Mouse (Mus musculus): ENCODE measurements around the gene Vmn2r96.
A peak's percentile ranks its signal among the peaks of the same experiment; 100 is the strongest.
"Not testable (repeated sequence)": the region's sequence is repeated elsewhere in the genome, so short reads cannot be mapped to it uniquely, and the experiment has no call there.

Gene Vmn2r96

DNA sequence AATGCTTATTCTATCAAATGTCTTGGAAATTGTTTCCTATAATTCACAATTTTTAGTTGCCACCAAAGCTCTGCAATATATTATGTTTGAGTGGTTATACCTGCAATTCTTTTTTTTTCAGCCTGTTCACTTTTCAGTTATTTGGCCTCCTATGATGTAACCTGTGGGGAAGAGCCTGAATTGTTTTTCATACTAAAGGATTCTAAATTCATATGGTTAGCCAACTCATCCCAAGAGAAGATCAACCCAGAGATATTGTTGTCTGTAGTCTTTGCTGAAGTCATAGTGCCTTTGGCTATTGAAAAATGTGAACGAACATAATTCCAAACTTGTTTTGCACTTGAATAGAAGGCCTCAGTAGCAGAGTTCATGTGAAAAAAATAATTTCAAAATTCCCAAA, at the start of gene Vmn2r96:
Gene Vmn2r96 (plus strand): TSS at position 301 of the 400 bp plus-strand sequence.
- not testable (repeated sequence) for DNase-seq (ENCODE audit: low read depth, low spot score)

GRCm38 (mm10) chr17:18523371-18523770, 49.6 kb upstream of the Vmn2r96 start:
- DNase-seq (ENCODE audit: low read depth, low spot score) = no peak

DNA sequence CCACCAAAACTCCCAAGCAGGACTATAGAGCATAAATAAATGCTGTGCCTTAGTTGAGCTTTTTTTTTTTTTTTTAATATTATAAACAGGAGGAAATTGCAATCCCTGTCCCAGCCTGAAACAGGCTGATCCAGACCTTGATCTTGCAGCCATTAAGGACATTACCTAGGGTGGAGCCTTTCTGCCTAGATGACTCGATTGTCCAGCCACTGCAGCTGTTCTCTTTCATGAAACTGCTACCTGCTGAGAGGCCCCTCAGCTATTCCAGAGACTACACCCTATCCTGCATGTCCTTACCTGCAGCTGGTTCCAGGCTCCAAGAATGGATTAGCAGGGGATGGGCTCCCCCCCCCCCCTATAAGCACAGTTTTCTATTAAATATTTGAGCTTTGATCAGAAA, 49.0 kb upstream of the Vmn2r96 start:
- DNase-seq (ENCODE audit: low read depth, low spot score) = no peak

DNA sequence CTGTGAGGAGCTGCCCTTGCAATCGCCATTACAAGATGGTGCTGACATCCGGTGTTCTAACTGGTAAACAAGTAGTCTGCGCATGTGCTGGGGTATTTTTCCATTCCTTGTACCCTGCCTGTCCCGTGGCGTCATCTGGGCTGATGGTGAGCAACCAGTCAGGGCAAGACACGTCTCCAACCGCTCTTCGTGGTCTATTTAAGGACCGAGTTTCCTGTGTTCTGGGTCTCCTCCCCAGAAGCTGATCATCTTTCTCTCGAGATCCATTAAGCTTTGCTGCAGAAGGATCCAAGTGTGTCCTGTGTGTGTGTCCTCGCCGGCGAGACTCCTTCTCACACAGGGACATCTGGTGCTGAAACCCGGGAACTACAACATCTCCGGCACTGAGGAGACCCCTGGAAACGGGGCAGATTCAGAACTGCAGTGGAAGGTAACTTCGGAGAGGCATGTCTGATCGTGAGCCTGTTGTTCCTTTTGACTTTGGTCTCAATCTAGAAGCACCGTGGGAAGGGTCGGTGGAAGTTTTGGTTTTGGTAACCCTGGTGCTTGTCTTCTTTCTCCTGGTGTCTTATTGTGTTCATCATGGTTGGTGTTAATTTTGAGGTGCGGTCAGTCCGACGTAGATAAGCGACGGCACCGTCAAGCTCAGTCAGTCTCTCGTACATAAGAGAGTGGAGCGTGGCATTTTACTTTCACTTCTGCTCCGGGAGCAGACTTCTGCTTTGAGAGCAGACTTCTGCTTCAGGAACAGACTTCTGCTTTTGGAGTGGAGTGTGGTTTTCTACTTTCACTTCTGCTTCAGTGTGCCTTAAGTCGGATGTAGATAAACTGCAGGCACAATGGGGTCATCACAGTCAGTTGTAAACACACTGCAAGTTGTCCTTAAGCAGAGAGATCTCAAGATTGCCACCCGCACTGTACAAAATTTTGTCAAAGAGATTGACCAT, 14.5 kb upstream of the Vmn2r96 start:
- DNase-seq (ENCODE audit: low read depth, low spot score) = peak; percentile 67

GRCm38 (mm10) chr17:18566186-18566585, 6.8 kb upstream of the Vmn2r96 start:
- DNase-seq (ENCODE audit: low read depth, low spot score) = not testable (repeated sequence)

DNA sequence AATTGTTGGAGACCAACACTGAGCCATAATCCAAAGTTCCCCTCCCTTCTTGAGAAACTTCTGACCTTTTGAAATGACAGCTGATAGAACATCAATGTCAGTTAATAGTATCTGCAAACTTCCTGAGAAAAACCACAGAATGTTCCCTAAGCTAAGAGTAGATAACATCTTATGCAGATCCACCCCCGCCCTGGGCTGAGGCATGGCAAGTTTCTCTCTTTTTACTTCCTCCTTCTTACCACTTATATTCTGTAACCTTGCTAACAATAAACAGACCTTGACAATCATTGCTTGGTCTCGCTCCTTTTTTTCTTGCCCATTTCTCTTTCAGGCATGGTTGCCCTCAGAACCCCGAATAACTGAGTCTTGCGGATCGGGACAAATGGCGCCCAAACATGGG, 42.2 kb downstream of the Vmn2r96 start:
- peak; percentile 22 for DNase-seq (ENCODE audit: low read depth, low spot score)

- DNase-seq (ENCODE audit: low read depth, low spot score) = no peak
These were observed 53.6 kb downstream of the Vmn2r96 start for GRCm38 (mm10) chr17:18626532-18626931.

Measured in CD4-positive, CD25-positive, alpha-beta regulatory T cell, adult 2 months (primary cell).